Mouse (Mus musculus): Measurements from ENCODE around the gene Cpn1. TPM values are rescaled to one million over a fixed set of nuclear protein-coding genes. Genes with fewer than 3 reads are reported as not detected.
"Not testable (repeated sequence)": the region's sequence is repeated elsewhere in the genome, so short reads cannot be mapped to it uniquely, and the experiment has no call there.

Cpn1 gene
- polyA plus RNA-seq, 1 experiment from 2014 or later: 0.30 TPM

- no peak overlapping the region for H3K4me3 ChIP-seq
- no peak overlapping the region for H3K9ac ChIP-seq
- H3K27ac ChIP-seq: no peak overlapping the region
- no peaks in the 10 kb centered on the region for H3K4me1 ChIP-seq
- no peak for ATAC-seq (ENCODE audit: low FRiP score, low read depth)
- WGBS: 48% methylated on average over 5 of the region's 5 CpGs
- no peaks in the 10 kb centered on the region for H3K36me3 ChIP-seq
- no peaks in the 10 kb centered on the region for H3K27me3 ChIP-seq (replicated peaks)
- no peak overlapping the region for H3K4me2 ChIP-seq (replicated peaks)
- no peaks in the 10 kb centered on the region for H3K9me3 ChIP-seq
Observed at GRCm38 (mm10) chr19:43955266-43955665, 31.1 kb downstream of the Cpn1 start.

- no peaks in the 10 kb centered on the region for H3K9me3 ChIP-seq
- no peak overlapping the region for H3K4me2 ChIP-seq (replicated peaks)
- no peak overlapping the region for H3K4me3 ChIP-seq
- ATAC-seq (ENCODE audit: low FRiP score, low read depth): no peak
- H3K27me3 ChIP-seq (replicated peaks): no peaks in the 10 kb centered on the region
- no peaks in the 10 kb centered on the region for H3K4me1 ChIP-seq
- H3K36me3 ChIP-seq: no peaks in the 10 kb centered on the region
- H3K9ac ChIP-seq: no peak overlapping the region
- no peak overlapping the region for H3K27ac ChIP-seq
- WGBS: 48% methylated on average over 4 of the region's 4 CpGs
Observed at GRCm38 (mm10) chr19:43954864-43955263, 31.5 kb downstream of the Cpn1 start.

- H3K9me3 ChIP-seq; H3K4me3 ChIP-seq; H3K9ac ChIP-seq; H3K27ac ChIP-seq; ATAC-seq (ENCODE audit: low FRiP score, low read depth); H3K36me3 ChIP-seq; H3K27me3 ChIP-seq (replicated peaks); H3K4me1 ChIP-seq; H3K4me2 ChIP-seq (replicated peaks): not testable (repeated sequence)
- WGBS: 92% methylated on average over 8 of the region's 8 CpGs
Observed at GRCm38 (mm10) chr19:43952936-43953335, 33.4 kb downstream of the Cpn1 start.

- H3K27ac ChIP-seq: no peak overlapping the region
- H3K4me1 ChIP-seq: peaks cover 8% of the 10 kb centered on the region; the same call in 1 of the 2 replicates
- H3K4me2 ChIP-seq (replicated peaks): peak overlapping the region; percentile 28
- H3K4me3 ChIP-seq: no peak overlapping the region
- no peak overlapping the region for H3K9ac ChIP-seq
- WGBS: 2% methylated on average over 12 of the region's 12 CpGs
- no peaks in the 10 kb centered on the region for H3K36me3 ChIP-seq
- no peaks in the 10 kb centered on the region for H3K9me3 ChIP-seq
- 0 out of 2 replicates have a peak, but pooled peaks have one; percentile 29 for ATAC-seq (ENCODE audit: low FRiP score, low read depth)
- no peaks in the 10 kb centered on the region for H3K27me3 ChIP-seq (replicated peaks)
Observed at GRCm38 (mm10) chr19:43949111-43949810, 37.1 kb downstream of the Cpn1 start.

GRCm38 (mm10) chr19:43944566-43944965, 41.8 kb downstream of the Cpn1 start:
- no peak overlapping the region for H3K4me3 ChIP-seq
- no peak for ATAC-seq (ENCODE audit: low FRiP score, low read depth)

GRCm38 (mm10) chr19:43943076-43943475, 43.3 kb downstream of the Cpn1 start:
- H3K4me2 ChIP-seq (replicated peaks): no peak overlapping the region
- no peaks in the 10 kb centered on the region for H3K27me3 ChIP-seq (replicated peaks)
- H3K9me3 ChIP-seq: no peaks in the 10 kb centered on the region
- no peak overlapping the region for H3K4me3 ChIP-seq
- no peaks in the 10 kb centered on the region for H3K36me3 ChIP-seq
- no peak overlapping the region for H3K9ac ChIP-seq
- H3K4me1 ChIP-seq: peaks cover 9% of the 10 kb centered on the region
- WGBS: 74% methylated on average over 16 of the region's 16 CpGs
- no peak for ATAC-seq (ENCODE audit: low FRiP score, low read depth)
- H3K27ac ChIP-seq: no peak overlapping the region

More at GRCm38 (mm10) chr19:43944566-43944965, 41.8 kb downstream of the Cpn1 start:
- Histone ChIP-seq H3K9me3 (no peaks in the 10 kb centered on the region), H3K4me1 (peaks cover 9% of the 10 kb centered on the region), H3K9ac (no peak overlapping the region), H3K27ac (no peak overlapping the region), H3K4me2 (replicated peaks) (no peak overlapping the region), H3K27me3 (replicated peaks) (no peaks in the 10 kb centered on the region), H3K36me3 (no peaks in the 10 kb centered on the region)
- 89% methylated on average over 8 of the region's 8 CpGs for WGBS

GRCm38 (mm10) chr19:43939769-43940689, 46.3 kb downstream of the Cpn1 start, which contains the start of gene Dnmbp:
Dnmbp (minus strand) TSS chr19:43940191.
- Histone ChIP-seq H3K27me3 (replicated peaks) (no peaks in the 10 kb centered on the region), H3K4me1 (peaks cover 9% of the 10 kb centered on the region), H3K27ac (no peak within 1 kb of the TSS), H3K36me3 (no peaks in the 10 kb centered on the region), H3K4me3 (peak within 1 kb of the TSS; percentile 82), H3K9me3 (no peaks in the 10 kb centered on the region), H3K9ac (peak within 1 kb of the TSS; percentile 87), H3K4me2 (replicated peaks) (peak within 1 kb of the TSS; percentile 86)
- ATAC-seq (ENCODE audit: low FRiP score, low read depth): peak; percentile 85
- 6% methylated on average over 64 of the region's 94 CpGs for WGBS

- WGBS: 33% methylated on average over 16 of the region's 16 CpGs
- Histone ChIP-seq H3K27me3 (replicated peaks) (no peaks in the 10 kb centered on the region), H3K4me1 (peaks cover 9% of the 10 kb centered on the region), H3K4me2 (replicated peaks) (peak overlapping the region; percentile 86), H3K27ac (no peak overlapping the region), H3K9me3 (no peaks in the 10 kb centered on the region), H3K36me3 (no peaks in the 10 kb centered on the region), H3K9ac (peak overlapping the region; percentile 87), H3K4me3 (peak overlapping the region; percentile 82)
- ATAC-seq (ENCODE audit: low FRiP score, low read depth): peak; percentile 37; the same call in 1 of the 2 replicates
Observed at GRCm38 (mm10) chr19:43939171-43939768, 47.1 kb downstream of the Cpn1 start.

GRCm38 (mm10) chr19:43938355-43938754, 48.0 kb downstream of the Cpn1 start:
- no peaks in the 10 kb centered on the region for H3K9me3 ChIP-seq
- no peak overlapping the region for H3K4me3 ChIP-seq
- no peak for ATAC-seq (ENCODE audit: low FRiP score, low read depth)
- no peak overlapping the region for H3K9ac ChIP-seq
- no peaks in the 10 kb centered on the region for H3K27me3 ChIP-seq (replicated peaks)
- no peak overlapping the region for H3K4me2 ChIP-seq (replicated peaks)
- H3K36me3 ChIP-seq: no peaks in the 10 kb centered on the region
- 49% methylated on average over 11 of the region's 11 CpGs for WGBS
- H3K27ac ChIP-seq: no peak overlapping the region
- H3K4me1 ChIP-seq: peaks cover 9% of the 10 kb centered on the region

GRCm38 (mm10) chr19:43930926-43931325, 55.4 kb downstream of the Cpn1 start:
- no peak overlapping the region for H3K4me2 ChIP-seq (replicated peaks)
- WGBS: 87% methylated on average over 6 of the region's 6 CpGs
- H3K9ac ChIP-seq: no peak overlapping the region
- H3K27me3 ChIP-seq (replicated peaks): no peaks in the 10 kb centered on the region
- H3K4me1 ChIP-seq: 0 out of 2 replicates have a peak, but pooled peaks cover 8% of the 10 kb centered on the region
- no peak for ATAC-seq (ENCODE audit: low FRiP score, low read depth)
- H3K9me3 ChIP-seq: no peaks in the 10 kb centered on the region
- no peak overlapping the region for H3K4me3 ChIP-seq
- H3K27ac ChIP-seq: no peak overlapping the region
- H3K36me3 ChIP-seq: no peaks in the 10 kb centered on the region

GRCm38 (mm10) chr19:43930366-43930765, 56.0 kb downstream of the Cpn1 start:
- H3K9ac ChIP-seq: 0 out of 2 replicates have a peak overlapping the region, but pooled peaks have one; percentile 3
- no peaks in the 10 kb centered on the region for H3K36me3 ChIP-seq
- no peak overlapping the region for H3K27ac ChIP-seq
- WGBS: 33% methylated on average over 7 of the region's 7 CpGs
- 0 out of 2 replicates have a peak, but pooled peaks cover 8% of the 10 kb centered on the region for H3K4me1 ChIP-seq
- H3K9me3 ChIP-seq: no peaks in the 10 kb centered on the region
- H3K4me3 ChIP-seq: no peak overlapping the region
- no peak for ATAC-seq (ENCODE audit: low FRiP score, low read depth)
- no peak overlapping the region for H3K4me2 ChIP-seq (replicated peaks)
- no peaks in the 10 kb centered on the region for H3K27me3 ChIP-seq (replicated peaks)

GRCm38 (mm10) chr19:43929869-43930268, 56.5 kb downstream of the Cpn1 start:
- no peak for ATAC-seq (ENCODE audit: low FRiP score, low read depth)
- Histone ChIP-seq H3K9me3 (no peaks in the 10 kb centered on the region), H3K4me1 (0 out of 2 replicates have a peak, but pooled peaks cover 8% of the 10 kb centered on the region), H3K4me2 (replicated peaks) (no peak overlapping the region), H3K27ac (no peak overlapping the region), H3K36me3 (no peaks in the 10 kb centered on the region), H3K27me3 (replicated peaks) (no peaks in the 10 kb centered on the region), H3K4me3 (no peak overlapping the region), H3K9ac (0 out of 2 replicates have a peak overlapping the region, but pooled peaks have one; percentile 3)
- WGBS: 19% methylated on average over 11 of the region's 11 CpGs
